ENCODE assay signal across 9 mouse cellular contexts in the genomic region with DNA sequence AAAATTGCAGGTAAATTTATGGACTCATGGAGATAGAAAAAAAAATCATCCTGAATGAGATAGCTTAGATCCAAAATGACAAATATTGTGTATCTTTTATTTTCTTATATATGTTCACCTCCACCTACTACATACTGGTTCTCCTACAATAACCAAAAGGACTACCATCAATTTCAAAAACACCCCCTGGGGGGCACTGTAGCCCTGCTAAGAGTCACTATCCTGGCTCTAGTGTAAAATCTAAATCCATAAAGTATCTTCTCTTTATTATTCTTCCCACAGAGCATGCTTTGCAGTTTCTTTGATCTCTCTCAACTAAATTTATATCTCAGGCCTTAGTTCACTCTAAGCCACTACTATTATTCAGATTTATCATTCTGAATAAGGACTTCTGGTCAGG.
DNase-seq lines count a peak whose midpoint lies in the region; ATAC-seq and TF ChIP-seq lines count a peak whose summit lies in the region.
"Had no signal": no experiment of that assay in that cellular context is flagged by ENCODE, and none has a peak within 500 bp of the region (broad histone marks: within the 10 kb centered on the region; RNA-seq: fewer than 3 reads in every experiment).

No protein-coding gene starts in this region.

- DNase-seq in cerebellum, adult 18-20 months, result peak; percentile 12 to 20
- DNase-seq in midbrain, postnatal 0 days (ENCODE audit: low spot score), result peak; percentile 67
- peak; percentile 34 for DNase-seq in hindbrain, embryonic 11.5 days (ENCODE audit: low spot score)
- DNase-seq in left cerebral cortex, adult 11 months (ENCODE audit: low spot score), result peak; percentile 46
- DNase-seq in retina, postnatal 1 day, result peak; percentile 37
- no peak for DNase-seq in spleen, postnatal 36 days (ENCODE audit: low spot score in 2 of 2)

- H3K27ac ChIP-seq in midbrain, postnatal 0 days (ENCODE audit: low read depth, low read length), result no peak overlapping the region
- no peak overlapping the region for H3K27ac ChIP-seq in midbrain, embryonic 13.5 days
- H3K27ac ChIP-seq in hindbrain, embryonic 11.5 days (ENCODE audit: low read depth, low read length), result no peak overlapping the region
- H3K27ac ChIP-seq: limb, embryonic 12.5 days had no signal

- no peaks in the 10 kb centered on the region for H3K36me3 ChIP-seq in midbrain, postnatal 0 days (ENCODE audit: insufficient read depth, low read length)
- no peaks in the 10 kb centered on the region for H3K36me3 ChIP-seq in midbrain, embryonic 13.5 days
- H3K36me3 ChIP-seq in hindbrain, embryonic 11.5 days (ENCODE audit: control insufficient read depth, insufficient read depth, low read length), result no peaks in the 10 kb centered on the region
- H3K36me3 ChIP-seq: limb, embryonic 12.5 days had no signal

- H3K4me1 ChIP-seq in midbrain, postnatal 0 days (ENCODE audit: insufficient read depth, low read length), result no peaks in the 10 kb centered on the region
- H3K4me1 ChIP-seq in midbrain, embryonic 13.5 days (replicated peaks), result no peaks in the 10 kb centered on the region
- H3K4me1 ChIP-seq in hindbrain, embryonic 11.5 days (replicated peaks; ENCODE audit: control insufficient read depth, insufficient read depth, low read length), result no peaks in the 10 kb centered on the region
- H3K4me1 ChIP-seq: limb, embryonic 12.5 days had no signal

- H3K9ac ChIP-seq in midbrain, postnatal 0 days (replicated peaks; ENCODE audit: low read length, poor library complexity, severe bottlenecking), result no peak overlapping the region
- H3K9ac ChIP-seq in midbrain, embryonic 13.5 days (replicated peaks), result no peak overlapping the region
- no peak overlapping the region for H3K9ac ChIP-seq in hindbrain, embryonic 11.5 days (ENCODE audit: low read depth, low read length)
- H3K9ac ChIP-seq: limb, embryonic 12.5 days had no signal

- H3K4me3 ChIP-seq in midbrain, postnatal 0 days (ENCODE audit: low read depth, low read length), result no peak overlapping the region
- no peak overlapping the region for H3K4me3 ChIP-seq in midbrain, embryonic 13.5 days (replicated peaks)
- H3K4me3 ChIP-seq in hindbrain, embryonic 11.5 days (ENCODE audit: low read depth, low read length), result no peak overlapping the region
- H3K4me3 ChIP-seq: limb, embryonic 12.5 days had no signal

- peak; percentile 63 for TF ChIP-seq CTCF in midbrain, postnatal 0 days (IDR thresholded peaks at IDR 0.05)

- ATAC-seq in cerebellum, adult (ENCODE audit: insufficient number of reproducible peaks, low FRiP score, low TSS enrichment), result no peak
- ATAC-seq in midbrain, postnatal 0 days (ENCODE audit: low FRiP score), result no peak
- no peak for ATAC-seq in midbrain, embryonic 13.5 days
- peak; percentile 54; the same call in 1 of the 2 replicates for ATAC-seq in hindbrain, embryonic 11.5 days (ENCODE audit: low FRiP score)

- no peaks in the 10 kb centered on the region for H3K9me3 ChIP-seq in midbrain, postnatal 0 days (ENCODE audit: low read length)
- H3K9me3 ChIP-seq in midbrain, embryonic 13.5 days, result no peaks in the 10 kb centered on the region
- no peaks in the 10 kb centered on the region for H3K9me3 ChIP-seq in hindbrain, embryonic 11.5 days (ENCODE audit: control insufficient read depth, low read length)
- H3K9me3 ChIP-seq: limb, embryonic 12.5 days had no signal

- no peak overlapping the region for H3K4me2 ChIP-seq in midbrain, postnatal 0 days (ENCODE audit: low read depth, low read length, poor library complexity, severe bottlenecking)
- no peak overlapping the region for H3K4me2 ChIP-seq in midbrain, embryonic 13.5 days (replicated peaks)
- no peak overlapping the region for H3K4me2 ChIP-seq in hindbrain, embryonic 11.5 days (replicated peaks; ENCODE audit: low read depth, low read length)
- H3K4me2 ChIP-seq: limb, embryonic 12.5 days had no signal

- H3K27me3 ChIP-seq in midbrain, postnatal 0 days (ENCODE audit: insufficient read depth, low read length), result no peaks in the 10 kb centered on the region
- no peaks in the 10 kb centered on the region for H3K27me3 ChIP-seq in midbrain, embryonic 13.5 days
- no peaks in the 10 kb centered on the region for H3K27me3 ChIP-seq in hindbrain, embryonic 11.5 days (ENCODE audit: control insufficient read depth, insufficient read depth, low read length)
- H3K27me3 ChIP-seq: limb, embryonic 12.5 days had no signal

Comparison
In these comparisons a context has a peak if more than half of its experiments do, and no peak if none do; other contexts are left out.
1. DNase-seq: peak in cerebellum, adult 18-20 months (2 of 2), midbrain, postnatal 0 days (single experiment), hindbrain, embryonic 11.5 days (single experiment), left cerebral cortex, adult 11 months (single experiment) and retina, postnatal 1 day (single experiment); none in spleen, postnatal 36 days (0 of 2).